Comparison of ENCODE assay signal across 8 mouse cellular contexts in the genomic region with DNA sequence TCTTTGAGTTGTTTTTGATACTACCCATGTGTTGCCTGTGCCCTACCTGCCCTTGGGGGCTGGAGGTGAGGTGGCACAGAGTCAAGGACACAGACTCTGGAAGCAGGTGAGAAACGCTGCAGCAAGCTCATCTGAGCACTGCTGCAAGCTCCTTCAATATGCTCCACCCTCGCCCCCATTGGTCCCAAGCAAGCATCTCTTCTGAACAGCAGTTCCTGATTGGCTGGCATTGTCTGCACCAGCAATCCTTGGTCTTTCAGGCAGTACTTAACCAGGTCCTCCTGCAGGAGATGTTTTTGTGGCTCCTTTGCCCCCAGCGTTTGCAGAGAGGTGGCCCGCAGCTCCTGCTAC. TPM values are rescaled to one million over a fixed set of nuclear protein-coding genes. Genes with fewer than 3 reads are reported as not detected.
DNase-seq lines count a peak whose midpoint lies in the region; ATAC-seq and TF ChIP-seq lines count a peak whose summit lies in the region.

No protein-coding gene starts in this region.

- H3K27ac ChIP-seq in lung, embryonic 16.5 days (ENCODE audit: low read length) = no peak overlapping the region
- H3K27ac ChIP-seq in hindbrain, postnatal 0 days = peak overlapping the region; percentile 57; the same call in 1 of the 2 replicates
- no peak overlapping the region; the same call in 1 of the 2 replicates for H3K27ac ChIP-seq in limb, embryonic 14.5 days (replicated peaks; ENCODE audit: low read depth, low read length)
- no peak overlapping the region for H3K27ac ChIP-seq in stomach, postnatal 0 days (replicated peaks)

- intact Hi-C loops in heart, postnatal 14 days (cut with DNase I) = no loop called here

- H3K4me3 ChIP-seq in lung, embryonic 16.5 days (ENCODE audit: low read length) = no peak overlapping the region
- peak overlapping the region; percentile 21; the same call in 1 of the 2 replicates for H3K4me3 ChIP-seq in hindbrain, postnatal 0 days (ENCODE audit: low read length)
- no peak overlapping the region for H3K4me3 ChIP-seq in limb, embryonic 14.5 days (replicated peaks; ENCODE audit: low read length)
- H3K4me3 ChIP-seq in stomach, postnatal 0 days (ENCODE audit: low read depth, low read length) = no peak overlapping the region

- no peak for TF ChIP-seq EP300 in stomach, postnatal 0 days (optimal IDR thresholded peaks at IDR 0.05)

- TF ChIP-seq POLR2A in limb, embryonic 14.5 days (IDR thresholded peaks at IDR 0.05; ENCODE audit: borderline replicate concordance, extremely low read depth, insufficient read depth, insufficient read length) = no peak

- no peak for TF ChIP-seq CTCF in hindbrain, postnatal 0 days (IDR thresholded peaks at IDR 0.05; ENCODE audit: low read depth)
- no peak for TF ChIP-seq CTCF in stomach, postnatal 0 days (IDR thresholded peaks at IDR 0.05; ENCODE audit: low read depth)

- no peaks in the 10 kb centered on the region for H3K9me3 ChIP-seq in lung, embryonic 16.5 days (ENCODE audit: control insufficient read depth, low read length)
- no peaks in the 10 kb centered on the region for H3K9me3 ChIP-seq in hindbrain, postnatal 0 days (ENCODE audit: low read length)
- H3K9me3 ChIP-seq in limb, embryonic 14.5 days (ENCODE audit: control insufficient read depth, low read length) = no peaks in the 10 kb centered on the region
- H3K9me3 ChIP-seq in stomach, postnatal 0 days (ENCODE audit: control insufficient read depth, low read length) = no peaks in the 10 kb centered on the region

- H3K27me3 ChIP-seq in lung, embryonic 16.5 days (ENCODE audit: control insufficient read depth, insufficient read depth, low read depth, low read length) = no peaks in the 10 kb centered on the region
- no peaks in the 10 kb centered on the region for H3K27me3 ChIP-seq in hindbrain, postnatal 0 days (ENCODE audit: insufficient read depth, low read length)
- H3K27me3 ChIP-seq in limb, embryonic 14.5 days (ENCODE audit: control insufficient read depth, insufficient read depth, low read length) = no peaks in the 10 kb centered on the region
- no peaks in the 10 kb centered on the region for H3K27me3 ChIP-seq in stomach, postnatal 0 days (ENCODE audit: control insufficient read depth, insufficient read depth, low read length)

- ATAC-seq in lung, embryonic 16.5 days (ENCODE audit: low read depth) = 0 out of 2 replicates have a peak, but pooled peaks have one; percentile 20
- peak; percentile 36 for ATAC-seq in hindbrain, postnatal 0 days
- ATAC-seq in limb, embryonic 14.5 days (ENCODE audit: low FRiP score, low read depth) = no peak
- no peak for ATAC-seq in stomach, postnatal 0 days (ENCODE audit: low FRiP score, low TSS enrichment)

- WGBS in lung, embryonic 16.5 days = 34% methylated on average over 4 of the region's 4 CpGs
- 33% methylated on average over 4 of the region's 4 CpGs for WGBS in hindbrain, postnatal 0 days
- WGBS in limb, embryonic 14.5 days = 41% methylated on average over 4 of the region's 4 CpGs
- WGBS in stomach, postnatal 0 days = 54% methylated on average over 4 of the region's 4 CpGs

- H3K4me2 ChIP-seq in lung, embryonic 16.5 days (ENCODE audit: low read depth, low read length) = peak overlapping the region; percentile 56; the same call in 1 of the 2 replicates
- H3K4me2 ChIP-seq in hindbrain, postnatal 0 days (ENCODE audit: low read depth, low read length) = peak overlapping the region; percentile 53
- peak overlapping the region; percentile 34; the same call in 1 of the 2 replicates for H3K4me2 ChIP-seq in limb, embryonic 14.5 days (replicated peaks; ENCODE audit: low read depth, low read length, severe bottlenecking)
- peak overlapping the region; percentile 45 for H3K4me2 ChIP-seq in stomach, postnatal 0 days (replicated peaks; ENCODE audit: low read depth)

- no peak for DNase-seq in lung, adult 18-20 months
- DNase-seq in hindbrain, postnatal 0 days (ENCODE audit: low spot score) = peak; percentile 45
- no peak for DNase-seq in limb, embryonic 14.5 days (ENCODE audit: low spot score)
- DNase-seq in stomach, postnatal 0 days (ENCODE audit: low spot score) = no peak
- no peak for DNase-seq in kidney, adult 18-20 months
- DNase-seq in heart, postnatal 14 days = no peak
- DNase-seq in yolk sac, embryonic 10.5 days (ENCODE audit: low spot score) = no peak

- no peaks in the 10 kb centered on the region for H3K36me3 ChIP-seq in lung, embryonic 16.5 days (ENCODE audit: control insufficient read depth, insufficient read depth, low read length)
- no peaks in the 10 kb centered on the region for H3K36me3 ChIP-seq in hindbrain, postnatal 0 days (ENCODE audit: insufficient read depth, low read length)
- H3K36me3 ChIP-seq in limb, embryonic 14.5 days (ENCODE audit: control insufficient read depth, insufficient read depth, low read length) = no peaks in the 10 kb centered on the region
- H3K36me3 ChIP-seq in stomach, postnatal 0 days (ENCODE audit: control insufficient read depth, insufficient read depth, low read length) = no peaks in the 10 kb centered on the region

- no peak overlapping the region for H3K9ac ChIP-seq in lung, embryonic 16.5 days (ENCODE audit: low read length)
- no peak overlapping the region for H3K9ac ChIP-seq in hindbrain, postnatal 0 days (replicated peaks; ENCODE audit: low read length)
- no peak overlapping the region for H3K9ac ChIP-seq in limb, embryonic 14.5 days (ENCODE audit: low read depth, low read length, severe bottlenecking)
- no peak overlapping the region for H3K9ac ChIP-seq in stomach, postnatal 0 days (ENCODE audit: low read length)

- peaks cover 6% of the 10 kb centered on the region; the same call in 1 of the 2 replicates for H3K4me1 ChIP-seq in lung, embryonic 16.5 days (replicated peaks; ENCODE audit: control insufficient read depth, insufficient read depth, low read length)
- H3K4me1 ChIP-seq in hindbrain, postnatal 0 days (ENCODE audit: insufficient read depth, low read length) = 0 out of 2 replicates have a peak, but pooled peaks cover 4% of the 10 kb centered on the region
- H3K4me1 ChIP-seq in limb, embryonic 14.5 days (ENCODE audit: control insufficient read depth, insufficient read depth, low read length) = peaks cover 6% of the 10 kb centered on the region; the same call in 1 of the 2 replicates
- no peaks in the 10 kb centered on the region for H3K4me1 ChIP-seq in stomach, postnatal 0 days (replicated peaks; ENCODE audit: control insufficient read depth, insufficient read depth)

RNA-seq across cellular contexts. Expression of a gene that starts 34.6 kb away (rescaled TPM):
- polyA plus RNA-seq in lung, embryonic 16.5 days (2015; fragmentation: Nextera tagmentation; extraction: Ambion mirVana) = not detected in 2 replicates
- 111 and 122 TPM in 2 replicates for total RNA-seq in hindbrain, postnatal 0 days (2014; rRNA removed)
- polyA plus RNA-seq in hindbrain, postnatal 0 days (2015; fragmentation: Nextera tagmentation; extraction: Ambion mirVana) = 8.5 and 9.1 TPM in 2 replicates
- 1.1 and 1.4 TPM in 2 replicates for polyA plus RNA-seq in limb, embryonic 14.5 days (2012; rRNA removed)
- 0.62 and 0.69 TPM in 2 replicates for polyA plus RNA-seq in limb, embryonic 14.5 days (2014; fragmentation: Nextera tagmentation; extraction: Ambion mirVana)
- polyA plus RNA-seq in stomach, postnatal 0 days (2015; fragmentation: Nextera tagmentation; extraction: Ambion mirVana) = 0.28 and 0.31 TPM in 2 replicates
- total RNA-seq in heart, postnatal 14 days (2021) = 1 to 10 TPM; 2.6 to 3.0 TPM

RNA-seq across cellular contexts. Expression of a gene that starts 41.2 kb away (rescaled TPM):
- polyA plus RNA-seq in lung, embryonic 16.5 days (2015; fragmentation: Nextera tagmentation; extraction: Ambion mirVana) = 350 and 356 TPM in 2 replicates
- total RNA-seq in hindbrain, postnatal 0 days (2014; rRNA removed) = 40.0 and 41.0 TPM in 2 replicates
- polyA plus RNA-seq in hindbrain, postnatal 0 days (2015; fragmentation: Nextera tagmentation; extraction: Ambion mirVana) = 58.6 and 69.4 TPM in 2 replicates
- polyA plus RNA-seq in limb, embryonic 14.5 days (2012; rRNA removed) = 160 and 167 TPM in 2 replicates
- 272 and 285 TPM in 2 replicates for polyA plus RNA-seq in limb, embryonic 14.5 days (2014; fragmentation: Nextera tagmentation; extraction: Ambion mirVana)
- polyA plus RNA-seq in stomach, postnatal 0 days (2015; fragmentation: Nextera tagmentation; extraction: Ambion mirVana) = 97.1 and 128 TPM in 2 replicates
- total RNA-seq in heart, postnatal 14 days (2021) = 10 to 100 TPM in 1 of 2 experiments, 1 to 10 TPM in 1; 7.1 to 13.9 TPM

RNA-seq across cellular contexts. Expression of a gene that starts 47.6 kb away (rescaled TPM):
- 27.5 and 28.3 TPM in 2 replicates for polyA plus RNA-seq in lung, embryonic 16.5 days (2015; fragmentation: Nextera tagmentation; extraction: Ambion mirVana)
- total RNA-seq in hindbrain, postnatal 0 days (2014; rRNA removed) = 13.7 and 15.0 TPM in 2 replicates
- polyA plus RNA-seq in hindbrain, postnatal 0 days (2015; fragmentation: Nextera tagmentation; extraction: Ambion mirVana) = 20.1 and 21.8 TPM in 2 replicates
- polyA plus RNA-seq in limb, embryonic 14.5 days (2012; rRNA removed) = 32.8 and 34.5 TPM in 2 replicates
- 29.0 and 31.0 TPM in 2 replicates for polyA plus RNA-seq in limb, embryonic 14.5 days (2014; fragmentation: Nextera tagmentation; extraction: Ambion mirVana)
- polyA plus RNA-seq in stomach, postnatal 0 days (2015; fragmentation: Nextera tagmentation; extraction: Ambion mirVana) = 21.2 and 21.4 TPM in 2 replicates
- total RNA-seq in heart, postnatal 14 days (2021) = 10 to 100 TPM; 18.3 to 20.6 TPM

Comparison
In these comparisons a context has a peak if more than half of its experiments do, and no peak if none do; other contexts are left out.
1. ATAC-seq: peak in lung, embryonic 16.5 days (single experiment) and hindbrain, postnatal 0 days (single experiment); none in limb, embryonic 14.5 days (single experiment) and stomach, postnatal 0 days (single experiment).
2. Peak in every context shown above with its lines, with median percentiles within 50 percentile points of each other: H3K4me2 ChIP-seq.